Mouse (Mus musculus) Patski (cell line): ENCODE measurements at regions not wholly inside any gene's neighbourhood (a gene's known extent, or its start where the extent isn't known, plus 50 kb on each side); places are given as distances from the start of the nearest gene placed in this dataset.
"Not testable (repeated sequence)": the region's sequence is repeated elsewhere in the genome, so short reads cannot be mapped to it uniquely, and the experiment has no call there.

Experiments used
- ATAC-seq: fragments of 100-300 bp; one replicate; pipeline ENCODE4 v1.8.0; 2021
- CTCF ChIA-PET: fragments of 350-600 bp; sonication (Branson Sonifier 250); formaldehyde crosslinking; loops from one replicate; lab custom pipeline; 2022; ENCODE audit warnings: inconsistent platforms; lab: Charles Lee
- POLR2A ChIA-PET: fragments of 350-600 bp; sonication (Branson Sonifier 250); formaldehyde crosslinking; loops from one replicate; lab custom pipeline; 2022; ENCODE audit warnings: antibody characterized with exemption, inconsistent platforms; lab: Charles Lee
- DNase-seq: peaks from one replicate; pipeline ENCODE4 v3.0.0-alpha.2; 2011; ENCODE audit warnings: low read depth, low spot score
- H3K27me3 ChIP-seq: fragments of 371-371 bp; one replicate; pipeline ENCODE4 v1.5.1; 2021
- CTCF ChIP-seq: fragments of 100-300 bp; IDR thresholded peaks from one replicate; pipeline ENCODE4 v1.5.1; 2021
- in situ Hi-C: fragments of 300-500 bp; cut with MboI; formaldehyde crosslinking; loops from 3 replicates; pipeline ENCODE4 v1.11.1; 2018; ENCODE audit warnings: low pct_unique_long_range_greater_than_20kb, mixed read lengths

DNA sequence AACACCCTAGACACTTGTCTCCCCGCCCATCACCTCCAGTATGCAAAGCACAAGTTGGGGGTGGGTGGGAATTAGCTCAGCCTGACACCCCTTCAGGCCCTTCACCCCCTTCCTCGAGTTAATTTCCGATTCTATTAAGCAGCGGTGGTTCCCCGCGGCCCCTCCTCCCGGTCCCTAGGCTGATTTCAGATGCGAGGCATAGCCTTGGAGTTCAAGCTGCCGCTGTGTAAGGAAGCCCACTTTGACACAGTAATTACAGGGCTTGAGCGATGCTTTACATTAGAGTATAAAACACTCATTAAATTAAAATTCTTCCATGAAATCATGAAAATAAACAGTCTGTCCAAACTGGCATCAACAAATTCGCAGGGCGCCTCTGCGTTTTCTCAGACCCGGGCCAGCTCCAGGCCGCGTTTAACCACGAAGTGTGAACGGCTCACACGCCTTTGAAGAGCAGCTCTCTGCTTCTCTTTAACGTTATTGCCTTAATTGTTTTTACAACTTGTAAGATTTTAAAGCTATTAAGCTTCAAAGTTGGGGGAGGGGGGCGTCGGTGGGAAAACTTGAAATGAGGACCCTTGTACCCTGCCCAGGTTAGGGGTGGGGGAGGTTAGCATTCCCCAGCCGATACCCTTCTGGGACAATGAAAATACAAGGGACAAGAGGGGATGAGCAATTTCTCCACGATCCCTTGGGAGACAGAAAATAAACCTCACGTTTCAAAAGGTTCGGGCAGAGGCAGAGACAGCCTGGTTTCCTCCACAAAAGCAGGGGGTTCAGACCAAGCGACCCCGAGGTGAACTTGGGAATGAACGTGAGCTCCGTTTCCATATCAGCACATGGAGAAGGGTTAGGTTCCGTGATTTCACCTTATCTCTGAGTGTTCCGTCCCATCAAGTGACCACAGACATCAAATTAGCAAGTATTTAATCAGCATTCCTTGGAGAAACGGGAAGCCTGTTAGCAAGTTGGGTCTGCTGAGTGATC is 114.4 kb downstream of the Dicer1 start:
- CTCF ChIA-PET = no interaction called here
- in situ Hi-C loops = no loop called here
- DNase-seq = no peak
- peaks cover 38% of the 10 kb centered on the region for H3K27me3 ChIP-seq
- POLR2A ChIA-PET = no interaction called here
- ATAC-seq = no peak
- no peak for TF ChIP-seq CTCF

DNA sequence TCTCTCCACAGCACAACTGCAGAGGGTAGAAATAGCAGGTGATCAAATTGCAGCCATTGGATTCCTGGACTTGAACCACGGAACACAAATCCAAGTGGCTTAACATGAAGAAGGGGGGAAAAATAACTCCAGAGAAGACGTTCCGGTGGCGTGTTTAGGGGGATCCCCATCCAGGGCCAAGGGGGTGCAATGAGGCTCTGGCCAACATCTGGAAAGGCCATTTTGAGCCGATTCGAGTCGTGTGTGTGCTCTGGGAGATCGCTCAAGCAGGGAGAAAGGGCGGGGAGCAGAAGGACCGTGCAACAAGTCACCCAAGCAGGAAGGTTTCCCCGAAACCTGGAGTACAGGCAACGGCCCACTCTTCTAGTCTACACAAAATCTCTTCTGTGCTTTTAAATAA is 115.3 kb downstream of the Dicer1 start:
- H3K27me3 ChIP-seq = peaks cover 38% of the 10 kb centered on the region
- ChIA-PET CTCF (no interaction called here), POLR2A (no interaction called here)
- no peak for TF ChIP-seq CTCF
- DNase-seq (no peak), ATAC-seq (no peak)
- in situ Hi-C loops = no loop called here

DNA sequence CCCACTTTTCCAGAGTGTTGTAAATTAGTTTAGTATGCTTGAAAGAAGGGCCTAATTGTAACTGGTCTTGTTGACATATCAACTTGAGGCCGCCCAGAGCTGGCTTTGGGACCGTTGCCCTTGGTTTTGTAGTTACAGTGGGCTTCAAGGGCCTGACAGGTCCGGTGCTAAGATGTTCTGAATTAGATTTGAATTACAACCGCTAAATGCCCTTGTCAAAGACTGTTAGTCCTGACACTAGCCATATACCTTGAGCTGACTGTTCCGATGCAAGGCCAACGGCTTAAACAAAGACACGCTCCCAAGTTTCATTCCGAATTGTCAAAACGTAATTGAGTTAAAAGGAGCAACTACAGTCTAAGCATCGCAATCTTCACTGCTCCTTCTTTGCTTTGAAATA is 116.9 kb downstream of the Dicer1 start:
- no peak for DNase-seq
- TF ChIP-seq CTCF = no peak
- ChIA-PET CTCF (no interaction called here), POLR2A (no interaction called here)
- in situ Hi-C loops = no loop called here
- peaks cover 38% of the 10 kb centered on the region for H3K27me3 ChIP-seq
- no peak for ATAC-seq

DNA sequence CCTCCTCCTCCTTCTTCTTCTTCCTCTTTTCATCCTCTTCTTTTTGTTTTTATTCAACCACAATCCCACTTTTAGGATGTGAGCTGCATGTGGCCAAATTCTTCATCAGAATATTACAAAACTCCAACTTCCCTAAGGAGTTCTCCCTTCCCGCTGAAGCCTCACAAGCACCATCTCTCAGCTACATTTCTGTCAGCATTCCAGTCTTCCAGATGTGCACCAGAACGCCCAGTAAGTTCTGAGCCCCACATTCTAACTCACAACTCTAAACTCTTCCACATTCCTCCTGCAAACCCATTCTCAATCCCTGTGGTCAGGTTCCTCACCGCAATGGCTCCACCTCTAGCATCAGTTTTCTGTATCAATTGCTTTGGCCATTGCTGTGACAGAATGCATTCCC is 121.2 kb downstream of the Dicer1 start:
- ChIA-PET CTCF (no interaction called here), POLR2A (no interaction called here)
- H3K27me3 ChIP-seq = peaks cover 23% of the 10 kb centered on the region
- no peak for TF ChIP-seq CTCF
- no peak for ATAC-seq
- no peak for DNase-seq
- in situ Hi-C loops = no loop called here

DNA sequence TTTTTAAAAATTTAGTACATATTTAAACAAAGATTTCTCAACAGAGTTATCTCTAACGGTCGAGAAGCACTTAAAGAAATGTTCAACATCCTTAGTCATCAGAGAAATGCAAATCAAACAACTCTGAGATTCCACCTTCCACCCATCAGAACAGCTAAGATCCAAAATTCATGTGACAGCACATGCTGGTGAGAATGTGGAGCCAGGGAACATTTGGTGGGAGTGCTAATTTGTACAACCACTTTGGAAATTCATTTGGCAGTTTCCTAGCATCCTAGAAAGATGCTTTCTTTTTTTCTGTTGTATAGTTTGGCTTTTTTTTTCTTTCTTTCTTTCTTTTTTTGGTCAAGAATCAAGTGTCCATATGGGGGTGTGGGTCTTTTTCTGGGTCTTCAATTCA is 122.3 kb downstream of the Dicer1 start:
- peaks cover 21% of the 10 kb centered on the region for H3K27me3 ChIP-seq
- in situ Hi-C loops = no loop called here
- ChIA-PET POLR2A (no interaction called here), CTCF (no interaction called here)
- ATAC-seq = no peak
- no peak for TF ChIP-seq CTCF
- no peak for DNase-seq

DNA sequence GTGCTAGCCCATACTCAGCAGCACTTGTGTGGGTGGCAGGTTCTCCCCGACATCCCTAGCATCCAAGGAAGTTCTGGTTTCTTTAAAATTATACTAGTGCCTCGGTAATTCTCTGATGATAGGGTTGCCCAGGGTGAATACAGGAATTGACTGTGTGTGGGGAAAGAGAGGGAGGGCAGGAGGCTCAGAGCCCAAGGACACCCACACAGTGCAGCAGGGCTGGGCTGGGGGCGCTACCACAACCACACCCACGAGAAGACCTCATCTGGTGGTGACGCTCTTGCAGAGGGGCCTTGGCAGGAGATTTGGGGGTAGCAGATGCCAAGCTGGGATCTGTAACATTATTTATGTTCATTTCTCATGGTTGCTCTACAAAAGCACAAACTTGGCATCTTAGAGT is 125.7 kb downstream of the Dicer1 start:
- in situ Hi-C loops = no loop called here
- CTCF ChIA-PET = no interaction called here
- ATAC-seq (no peak), DNase-seq (no peak)
- peaks cover 27% of the 10 kb centered on the region for H3K27me3 ChIP-seq
- POLR2A ChIA-PET = no interaction called here
- TF ChIP-seq CTCF = no peak

DNA sequence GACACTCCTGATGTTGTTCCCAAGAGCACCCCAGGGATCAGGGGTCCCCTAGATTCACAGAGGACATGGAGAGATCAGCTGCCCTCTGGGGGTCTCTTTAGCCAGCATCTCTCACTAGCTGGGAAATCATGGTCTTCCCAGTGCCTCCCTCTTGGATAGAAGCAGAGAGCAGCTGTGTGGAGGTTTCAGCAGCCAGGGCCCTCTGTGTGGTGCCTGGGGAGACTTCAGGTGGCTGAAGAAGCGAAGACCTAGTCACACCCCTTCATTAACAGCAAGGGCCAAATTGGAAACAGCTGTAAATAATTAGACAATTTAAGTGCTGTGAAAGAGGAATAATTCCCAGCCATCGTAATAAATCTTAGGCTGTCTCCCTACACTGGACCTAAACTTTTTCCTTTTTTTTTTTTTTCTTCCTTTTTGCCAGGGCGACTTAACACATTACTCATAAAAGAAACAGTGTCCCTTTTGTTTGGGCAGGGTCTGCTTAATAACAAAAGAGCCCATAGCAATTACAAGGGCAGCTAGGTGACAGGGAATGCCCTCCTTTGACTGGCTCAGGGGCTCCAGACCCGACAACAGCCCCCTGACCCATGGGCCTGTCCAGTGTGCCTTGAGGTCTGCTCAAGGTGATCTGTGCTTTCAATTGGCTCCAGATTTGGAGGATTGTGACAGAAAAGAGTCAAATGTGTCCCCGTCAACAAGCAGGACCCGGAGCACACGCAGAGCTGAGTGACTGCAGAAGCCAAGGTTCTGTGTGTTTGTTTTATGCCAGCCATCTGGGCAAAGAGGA is 127.7 kb downstream of the Dicer1 start:
- no peak for ATAC-seq
- DNase-seq = no peak
- H3K27me3 ChIP-seq = peaks cover 27% of the 10 kb centered on the region
- ChIA-PET CTCF (no interaction called here), POLR2A (no interaction called here)
- no peak for TF ChIP-seq CTCF
- in situ Hi-C loops = no loop called here

DNA sequence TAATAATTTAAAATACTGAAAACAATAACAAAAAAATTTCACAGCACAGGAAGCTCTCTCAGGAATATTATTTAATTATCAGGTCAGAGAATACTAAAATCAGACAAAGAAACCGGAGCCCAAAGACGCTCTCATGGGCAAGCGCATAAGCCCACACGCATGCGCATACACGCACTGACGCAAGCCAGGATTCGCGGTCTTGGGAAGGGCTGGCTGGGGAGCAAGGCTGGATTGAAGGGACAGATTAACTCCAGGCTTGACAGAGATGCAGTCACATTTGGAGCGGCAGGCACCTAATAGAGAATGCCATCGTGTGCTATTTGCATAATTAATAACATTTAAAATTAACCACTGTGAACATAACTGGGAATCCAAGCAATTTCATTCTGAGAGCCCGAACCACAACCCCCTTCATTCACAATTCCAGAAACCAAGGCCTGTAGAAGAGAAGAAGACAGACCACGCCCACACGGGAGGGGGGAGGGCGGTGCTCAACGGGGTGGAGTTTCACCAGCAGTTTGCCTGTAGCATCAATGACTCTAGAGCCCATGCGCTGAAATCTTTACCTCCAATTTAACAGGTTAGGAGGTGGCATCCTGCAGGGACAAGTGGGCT is 134.5 kb downstream of the Dicer1 start:
- DNase-seq (no peak), ATAC-seq (no peak)
- ChIA-PET POLR2A (no interaction called here), CTCF (no interaction called here)
- TF ChIP-seq CTCF = no peak
- in situ Hi-C loops = no loop called here
- peaks cover 12% of the 10 kb centered on the region for H3K27me3 ChIP-seq

DNA sequence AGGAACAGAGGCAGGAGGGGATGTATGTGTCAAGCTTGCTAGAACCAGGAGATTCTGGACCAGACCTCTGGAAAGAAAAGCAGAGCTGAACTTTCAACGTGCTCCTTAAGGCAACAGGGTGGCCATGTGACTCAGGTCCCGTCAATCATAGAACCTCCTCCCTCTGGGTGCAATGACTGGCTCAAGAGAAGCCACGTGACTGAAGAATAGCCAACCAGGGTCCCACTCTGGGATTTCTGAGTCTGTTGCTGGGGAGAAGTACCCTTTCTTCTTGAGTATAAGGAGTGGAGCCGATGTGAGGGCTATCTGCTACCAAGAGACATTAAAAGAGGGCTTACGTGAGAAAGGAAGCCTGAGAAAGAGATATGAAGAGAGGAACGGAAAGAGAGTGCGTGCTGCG is 137.5 kb downstream of the Dicer1 start:
- no peak for DNase-seq
- ChIA-PET POLR2A (no interaction called here), CTCF (no interaction called here)
- in situ Hi-C loops = no loop called here
- peaks cover 10% of the 10 kb centered on the region for H3K27me3 ChIP-seq
- no peak for ATAC-seq
- TF ChIP-seq CTCF = no peak

DNA sequence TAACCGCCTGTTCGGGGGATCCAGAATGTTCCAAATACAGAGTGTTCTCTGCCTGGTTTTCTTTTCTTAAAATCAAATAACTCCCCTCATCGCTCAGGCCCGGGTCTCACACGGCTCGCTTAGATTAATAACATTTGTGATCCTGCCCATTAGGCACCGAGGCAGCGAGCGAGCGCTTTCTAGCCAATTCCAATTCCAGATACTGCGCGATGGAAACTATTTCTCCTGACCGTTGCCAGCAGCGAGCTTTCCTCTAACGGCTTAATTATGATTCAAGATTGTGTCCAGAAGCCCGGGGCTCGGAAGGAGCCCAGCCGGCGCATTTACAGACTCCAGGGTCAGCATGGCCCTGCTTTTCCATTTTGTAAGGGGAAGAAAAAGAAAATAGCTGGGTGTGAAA is 136.6 kb upstream of the Gsc start:
- ChIA-PET POLR2A (no interaction called here), CTCF (no interaction called here)
- H3K27me3 ChIP-seq = peaks cover 3% of the 10 kb centered on the region
- in situ Hi-C loops = no loop called here
- TF ChIP-seq CTCF = no peak
- ATAC-seq (no peak), DNase-seq (no peak)

DNA sequence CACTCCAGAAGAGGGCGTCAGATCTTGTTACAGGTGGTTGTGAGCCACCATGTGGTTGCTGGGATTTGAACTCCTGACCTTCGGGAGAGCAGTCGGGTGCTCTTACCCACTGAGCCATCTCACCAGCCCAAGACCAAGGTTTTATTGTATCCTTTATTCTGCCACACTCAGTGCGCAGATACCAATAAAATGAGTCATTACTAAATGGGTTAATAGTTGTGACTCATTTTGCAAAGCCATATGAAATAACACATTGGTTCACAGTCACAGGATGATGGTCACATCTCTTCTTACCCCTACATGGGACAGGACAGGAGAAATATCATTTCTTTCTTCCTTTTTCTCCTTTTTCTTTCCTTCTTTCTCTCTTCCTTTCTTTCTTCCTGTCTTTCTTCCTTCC is 135.8 kb upstream of the Gsc start:
- H3K27me3 ChIP-seq, ATAC-seq, POLR2A ChIA-PET, CTCF ChIA-PET, in situ Hi-C loops, DNase-seq: not testable (repeated sequence)
